Mouse (Mus musculus): ENCODE measurements around the gene M1ap.

DNA sequence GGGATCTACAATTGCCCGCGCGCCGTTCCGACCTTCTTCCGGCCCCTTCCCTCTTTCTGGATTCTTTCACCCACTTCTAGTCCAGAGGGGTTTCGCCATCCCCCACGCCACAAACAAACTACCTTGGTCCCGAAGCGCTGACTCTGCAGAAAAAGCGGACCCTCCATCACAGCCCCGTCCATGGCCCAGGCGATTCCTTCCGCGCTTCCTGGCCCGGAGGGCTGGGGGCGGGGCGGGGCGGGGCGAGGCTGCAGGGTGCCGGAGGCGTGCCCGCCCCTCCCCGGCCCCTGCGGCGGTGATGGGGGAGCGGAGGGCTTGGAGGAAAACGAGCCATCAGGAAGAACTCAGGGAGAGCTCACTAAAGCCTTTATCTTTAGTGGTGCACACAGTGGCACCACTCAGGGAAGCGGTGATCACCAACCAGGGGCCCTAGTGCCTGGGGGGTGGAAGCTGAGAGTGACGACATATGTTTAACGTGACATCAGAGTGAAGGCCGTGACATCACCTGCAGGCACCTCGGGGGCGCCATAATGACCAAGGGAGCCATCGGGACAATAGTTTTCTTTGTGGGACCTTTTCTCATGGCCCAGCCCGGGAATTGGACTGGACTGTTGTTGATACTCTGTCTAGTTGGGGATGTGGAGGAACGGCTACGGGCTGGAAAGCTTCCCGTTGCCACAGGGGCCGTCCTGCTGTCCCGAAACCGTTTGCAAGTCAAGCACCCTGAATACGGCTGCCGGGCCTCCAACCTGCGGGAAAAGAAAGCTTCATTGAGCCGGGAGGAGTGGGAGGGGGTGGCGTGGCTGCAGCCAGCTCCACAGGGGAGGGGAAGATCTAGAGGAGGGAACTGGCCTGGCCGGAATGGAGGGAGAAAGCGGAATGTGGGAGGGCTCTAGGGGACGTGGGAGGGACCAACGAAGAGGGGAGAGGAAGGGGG lies 86.8 kb downstream of the M1ap start, which contains the start of the genes Dok1 and Loxl3:
- TF ChIP-seq MAFK (IDR thresholded peaks at IDR 0.05; ENCODE audit: borderline replicate concordance, low read depth, low read length) (peak; percentile 94), CTCF (IDR thresholded peaks at IDR 0.05 in 2 of 3, conservative IDR thresholded peaks at IDR 0.05 in 1 of 3; ENCODE audit: control insufficient read depth in 1 of 3, insufficient read depth in 1 of 3, low read depth in 2 of 3, low read length in 3 of 3, poor library complexity in 1 of 3, severe bottlenecking in 1 of 3) (no peak), MEF2A (IDR thresholded peaks at IDR 0.05; ENCODE audit: extremely low read depth, insufficient replicate concordance, low read depth, low read length, poor library complexity, severe bottlenecking) (no peak), SIN3A (IDR thresholded peaks at IDR 0.05; ENCODE audit: low read length) (peak; percentile 55; the same call in 1 of the 2 replicates), TAL1 (IDR thresholded peaks at IDR 0.05; ENCODE audit: low read length) (no peak), ZMIZ1 (IDR thresholded peaks at IDR 0.05; ENCODE audit: low read depth, low read length) (peak; percentile 55; the same call in 1 of the 2 replicates), POLR2AphosphoS5 (IDR thresholded peaks at IDR 0.05; ENCODE audit: borderline replicate concordance, low read depth, low read length) (no peak), TBP (IDR thresholded peaks at IDR 0.05; ENCODE audit: low read depth, low read length) (no peak), EP300 (IDR thresholded peaks at IDR 0.05; ENCODE audit: low read depth in 1 of 2, low read length in 2 of 2) (peak in 1 of 2 experiments; percentile 3; a peak in 1 of 4 replicates), ELF1 (IDR thresholded peaks at IDR 0.05; ENCODE audit: low read depth, low read length) (peak; percentile 77)

Measured in MEL (cell line).